In the genomic region with DNA sequence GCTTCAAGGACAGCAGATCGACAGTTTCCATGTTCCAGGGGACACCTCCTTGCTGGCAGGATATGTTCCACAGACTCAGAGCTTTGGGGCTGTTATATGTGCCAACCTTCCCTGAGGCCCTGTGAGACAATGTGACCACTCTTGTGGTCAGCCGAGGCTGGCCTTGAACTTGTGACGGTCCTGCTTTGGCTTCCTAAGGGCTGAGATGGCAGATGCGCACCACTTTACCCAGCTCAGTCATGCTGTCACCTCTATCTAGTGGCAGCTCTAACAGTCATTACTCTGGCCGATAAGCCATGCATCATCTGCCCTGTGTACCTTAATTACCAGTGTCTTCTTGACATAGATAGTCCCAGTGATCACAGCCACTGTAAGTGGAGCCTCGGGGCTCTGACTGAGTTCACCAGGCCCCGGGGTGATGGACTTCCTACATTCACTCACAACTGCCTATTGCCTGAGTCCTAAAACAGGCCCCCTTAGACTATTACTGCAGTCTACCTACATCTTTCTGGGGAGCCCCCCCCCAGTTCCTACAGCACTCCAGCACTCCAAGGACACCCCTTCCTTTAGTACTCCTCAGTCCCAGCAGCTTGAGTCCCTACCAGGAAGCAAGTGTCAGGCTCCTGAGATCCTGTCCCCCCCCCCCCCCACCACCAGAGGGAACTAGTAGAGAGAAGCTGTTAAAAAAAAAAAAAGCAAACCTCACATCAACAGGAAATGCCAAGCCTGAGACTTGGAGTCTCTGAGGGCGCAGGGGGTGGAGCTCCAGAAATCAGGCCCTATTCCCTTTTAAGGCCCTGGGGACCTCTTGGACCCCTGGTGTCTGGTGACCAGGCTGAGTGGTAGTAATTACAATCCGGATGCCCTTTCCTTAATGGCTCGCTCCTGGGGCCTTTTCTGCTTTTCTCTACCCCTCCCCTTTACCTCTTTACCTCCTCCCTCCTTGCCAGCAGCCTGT, we compare ENCODE assay signal across 9 mouse cellular contexts. TPM values are rescaled to one million over a fixed set of nuclear protein-coding genes. Genes with fewer than 3 reads are reported as not detected.
DNase-seq lines count a peak whose midpoint lies in the region; ATAC-seq and TF ChIP-seq lines count a peak whose summit lies in the region.
"Had no signal": no experiment of that assay in that cellular context is flagged by ENCODE, and none has a peak within 500 bp of the region (broad histone marks: within the 10 kb centered on the region; RNA-seq: fewer than 3 reads in every experiment).

No protein-coding gene starts in this region.

- peaks cover 61% of the 10 kb centered on the region for H3K27me3 ChIP-seq in forebrain, embryonic 12.5 days
- 0 out of 2 replicates have a peak, but pooled peaks cover 2% of the 10 kb centered on the region for H3K27me3 ChIP-seq in kidney, adult 2 months (replicated peaks; ENCODE audit: control insufficient read depth, insufficient read depth, low read length)
- H3K27me3 ChIP-seq in lung, embryonic 16.5 days (ENCODE audit: control insufficient read depth, insufficient read depth, low read depth, low read length) = peaks cover 42% of the 10 kb centered on the region

- peak; percentile 97 for DNase-seq in heart, adult 11 months
- DNase-seq in heart, postnatal 4 days = no peak
- peak; percentile 79 for DNase-seq in kidney, adult 2 months
- peak; percentile 66 for DNase-seq in thymus, postnatal 0 days (ENCODE audit: low spot score)
- DNase-seq in urinary bladder, postnatal 25 days (ENCODE audit: low spot score) = no peak
- no peak for DNase-seq in ovary, postnatal 14 days (ENCODE audit: low spot score)

- no peak overlapping the region for H3K9ac ChIP-seq in forebrain, embryonic 12.5 days
- H3K9ac ChIP-seq in lung, embryonic 16.5 days (ENCODE audit: low read length) = peak overlapping the region; percentile 46

- 68% methylated on average over 10 of the region's 10 CpGs for WGBS in forebrain, embryonic 12.5 days
- 59% methylated on average over 10 of the region's 10 CpGs for WGBS in kidney, adult 2 months
- 53% methylated on average over 10 of the region's 10 CpGs for WGBS in lung, embryonic 16.5 days

- no peak for TF ChIP-seq POLR2A in kidney, adult 2 months (IDR thresholded peaks at IDR 0.05; ENCODE audit: low read depth, low read length)

- no peaks in the 10 kb centered on the region for H3K36me3 ChIP-seq in forebrain, embryonic 12.5 days (replicated peaks)
- H3K36me3 ChIP-seq in kidney, adult 2 months (ENCODE audit: control insufficient read depth, insufficient read depth, low read length) = no peaks in the 10 kb centered on the region
- H3K36me3 ChIP-seq in lung, embryonic 16.5 days (ENCODE audit: control insufficient read depth, insufficient read depth, low read length) = no peaks in the 10 kb centered on the region
- H3K36me3 ChIP-seq: G1E had no signal

- TF ChIP-seq CTCF in kidney, adult 2 months (conservative IDR thresholded peaks at IDR 0.05; ENCODE audit: insufficient read depth, insufficient read length, low read depth, low read length) = no peak

- peak overlapping the region; percentile 53; the same call in 1 of the 2 replicates for H3K27ac ChIP-seq in forebrain, embryonic 12.5 days
- H3K27ac ChIP-seq in kidney, adult 2 months (ENCODE audit: insufficient read depth, low read depth, low read length) = peak overlapping the region; percentile 86
- H3K27ac ChIP-seq in lung, embryonic 16.5 days (ENCODE audit: low read length) = peak overlapping the region; percentile 91

- H3K9me3 ChIP-seq in forebrain, embryonic 12.5 days = no peaks in the 10 kb centered on the region
- no peaks in the 10 kb centered on the region for H3K9me3 ChIP-seq in lung, embryonic 16.5 days (ENCODE audit: control insufficient read depth, low read length)
- H3K9me3 ChIP-seq: G1E had no signal

- peak overlapping the region; percentile 27; the same call in 1 of the 2 replicates for H3K4me2 ChIP-seq in forebrain, embryonic 12.5 days
- peak overlapping the region; percentile 89 for H3K4me2 ChIP-seq in lung, embryonic 16.5 days (ENCODE audit: low read depth, low read length)

- H3K4me3 ChIP-seq in forebrain, embryonic 12.5 days (replicated peaks) = no peak overlapping the region
- H3K4me3 ChIP-seq in kidney, adult 2 months (ENCODE audit: insufficient read depth, low read depth, low read length) = peak overlapping the region; percentile 64
- H3K4me3 ChIP-seq in lung, embryonic 16.5 days (ENCODE audit: low read length) = peak overlapping the region; percentile 35

- ATAC-seq in forebrain, embryonic 12.5 days (ENCODE audit: low FRiP score) = no peak
- ATAC-seq in lung, embryonic 16.5 days (ENCODE audit: low read depth) = peak; percentile 13

- peaks cover 36% of the 10 kb centered on the region for H3K4me1 ChIP-seq in forebrain, embryonic 12.5 days
- H3K4me1 ChIP-seq in kidney, adult 2 months (ENCODE audit: control insufficient read depth, insufficient read depth, low read length) = no peaks in the 10 kb centered on the region
- H3K4me1 ChIP-seq in lung, embryonic 16.5 days (replicated peaks; ENCODE audit: control insufficient read depth, insufficient read depth, low read length) = peaks cover 36% of the 10 kb centered on the region

RNA-seq across cellular contexts. Expression of gene Pde4a, which starts 1.9 kb away (rescaled TPM):
- total RNA-seq in heart, postnatal 4 days (2021) = 10 to 100 TPM; 18.7 to 21.1 TPM
- polyA plus RNA-seq in forebrain, embryonic 12.5 days (2016; fragmentation: Nextera tagmentation; extraction: Ambion mirVana) = 12.8 and 14.5 TPM in 2 replicates
- polyA plus RNA-seq in kidney, adult 2 months (2012; rRNA removed) = 7.8 and 9.0 TPM in 2 replicates
- polyA plus RNA-seq in lung, embryonic 16.5 days (2015; fragmentation: Nextera tagmentation; extraction: Ambion mirVana) = 9.7 and 11.0 TPM in 2 replicates
- polyA plus RNA-seq in thymus, postnatal 0 days (2015; fragmentation: Nextera tagmentation; extraction: Ambion mirVana) = 0.95 and 1.0 TPM in 2 replicates

RNA-seq across cellular contexts. Expression of gene Cdc37, which starts 17.6 kb away (rescaled TPM):
- 100 to 1,000 TPM; 145 to 158 TPM for total RNA-seq in heart, postnatal 4 days (2021)
- 260 and 272 TPM in 2 replicates for polyA plus RNA-seq in forebrain, embryonic 12.5 days (2016; fragmentation: Nextera tagmentation; extraction: Ambion mirVana)
- 53.1 and 72.6 TPM in 2 replicates for polyA plus RNA-seq in kidney, adult 2 months (2012; rRNA removed)
- 265 and 301 TPM in 2 replicates for polyA plus RNA-seq in lung, embryonic 16.5 days (2015; fragmentation: Nextera tagmentation; extraction: Ambion mirVana)
- 281 and 307 TPM in 2 replicates for polyA plus RNA-seq in thymus, postnatal 0 days (2015; fragmentation: Nextera tagmentation; extraction: Ambion mirVana)

RNA-seq across cellular contexts. Expression of gene Tyk2, which starts 36.4 kb away (rescaled TPM):
- 1 to 10 TPM; 7.7 to 8.2 TPM for total RNA-seq in heart, postnatal 4 days (2021)
- polyA plus RNA-seq in forebrain, embryonic 12.5 days (2016; fragmentation: Nextera tagmentation; extraction: Ambion mirVana) = 12.8 TPM in 2 replicates
- 17.0 and 19.0 TPM in 2 replicates for polyA plus RNA-seq in kidney, adult 2 months (2012; rRNA removed)
- 16.9 and 18.1 TPM in 2 replicates for polyA plus RNA-seq in lung, embryonic 16.5 days (2015; fragmentation: Nextera tagmentation; extraction: Ambion mirVana)
- 13.8 and 14.0 TPM in 2 replicates for polyA plus RNA-seq in thymus, postnatal 0 days (2015; fragmentation: Nextera tagmentation; extraction: Ambion mirVana)

Comparison
In these comparisons a context has a peak if more than half of its experiments do, and no peak if none do; other contexts are left out.
1. DNase-seq: peak in heart, adult 11 months (single experiment), kidney, adult 2 months (single experiment) and thymus, postnatal 0 days (single experiment); none in heart, postnatal 4 days (single experiment), urinary bladder, postnatal 25 days (single experiment) and ovary, postnatal 14 days (single experiment).
2. Peak in every context shown above with its lines, with median percentiles within 50 percentile points of each other: H3K27ac ChIP-seq.